Mouse (Mus musculus): Measurements from ENCODE around the gene Farp2. TPM values are rescaled to one million over a fixed set of nuclear protein-coding genes. Genes with fewer than 3 reads are reported as not detected.

Gene Farp2
- polyA plus RNA-seq, 1 experiment from 2014 or later: 1.2 TPM

GRCm38 (mm10) chr1:93668791-93669548, 157.1 kb downstream of the Farp2 start:
- no peaks in the 10 kb centered on the region for H3K9me3 ChIP-seq (replicated peaks)
- H3K4me1 ChIP-seq (replicated peaks): peaks cover 31% of the 10 kb centered on the region
- 0 out of 2 replicates have a peak overlapping the region, but pooled peaks have one; percentile 1 for H3K9ac ChIP-seq
- no peaks in the 10 kb centered on the region for H3K36me3 ChIP-seq (replicated peaks)
- WGBS (ENCODE audit: insufficient replicate concordance): 7% methylated on average over 17 of the region's 17 CpGs
- H3K4me2 ChIP-seq: peak overlapping the region; percentile 64
- H3K4me3 ChIP-seq (replicated peaks): peak overlapping the region; percentile 41
- no peaks in the 10 kb centered on the region; the same call in 1 of the 2 replicates for H3K27me3 ChIP-seq
- peak; percentile 77 for ATAC-seq (ENCODE audit: insufficient read depth)
- no peak overlapping the region for H3K27ac ChIP-seq (replicated peaks)

GRCm38 (mm10) chr1:93669941-93670340, 158.1 kb downstream of the Farp2 start:
- Histone ChIP-seq H3K9me3 (replicated peaks) (no peaks in the 10 kb centered on the region), H3K4me2 (no peak overlapping the region), H3K4me1 (replicated peaks) (peaks cover 31% of the 10 kb centered on the region), H3K27me3 (no peaks in the 10 kb centered on the region; the same call in 1 of the 2 replicates), H3K9ac (no peak overlapping the region), H3K27ac (replicated peaks) (no peak overlapping the region), H3K36me3 (replicated peaks) (no peaks in the 10 kb centered on the region), H3K4me3 (replicated peaks) (no peak overlapping the region)
- no peak for ATAC-seq (ENCODE audit: insufficient read depth)

Other genes starting within 250 kb of the Farp2 start
- 9.9 and 10.2 TPM in 2 replicates for gene Mterf4, start 206.2 kb upstream of the Farp2 start, polyA plus RNA-seq (2015; fragmentation: Nextera tagmentation; extraction: Ambion mirVana)
- gene Ppp1r7, start 169.2 kb upstream of the Farp2 start, polyA plus RNA-seq (2015; fragmentation: Nextera tagmentation; extraction: Ambion mirVana): 26.0 and 31.4 TPM in 2 replicates
- 5.4 and 6.0 TPM in 2 replicates for gene Pask, start 168.6 kb upstream of the Farp2 start, polyA plus RNA-seq (2015; fragmentation: Nextera tagmentation; extraction: Ambion mirVana)
- gene Ano7, start 138.1 kb upstream of the Farp2 start, polyA plus RNA-seq (2015; fragmentation: Nextera tagmentation; extraction: Ambion mirVana): 0.08 TPM in 1 of 2 replicates, not detected in the other
- 69.2 and 73.6 TPM in 2 replicates for gene Hdlbp, start 33.3 kb upstream of the Farp2 start, polyA plus RNA-seq (2015; fragmentation: Nextera tagmentation; extraction: Ambion mirVana)
- gene Stk25, start 146.6 kb downstream of the Farp2 start, polyA plus RNA-seq (2015; fragmentation: Nextera tagmentation; extraction: Ambion mirVana): 44.7 and 51.2 TPM in 2 replicates
- 3.7 and 4.9 TPM in 2 replicates for gene Bok, start 173.6 kb downstream of the Farp2 start, polyA plus RNA-seq (2015; fragmentation: Nextera tagmentation; extraction: Ambion mirVana)
- 57.2 and 59.9 TPM in 2 replicates for gene Atg4b, start 239.4 kb downstream of the Farp2 start, polyA plus RNA-seq (2015; fragmentation: Nextera tagmentation; extraction: Ambion mirVana)
- 10.9 and 12.3 TPM in 2 replicates for gene Thap4, start 242.8 kb downstream of the Farp2 start, polyA plus RNA-seq (2015; fragmentation: Nextera tagmentation; extraction: Ambion mirVana)

Measured in liver, embryonic 15.5 days (tissue).